Mouse (Mus musculus): ENCODE results near the gene Plcb1. TPM values are rescaled to one million over a fixed set of nuclear protein-coding genes. Genes with fewer than 3 reads are reported as not detected.

Gene Plcb1
- polyA plus RNA-seq, 1 experiment = 66.5 TPM

DNA sequence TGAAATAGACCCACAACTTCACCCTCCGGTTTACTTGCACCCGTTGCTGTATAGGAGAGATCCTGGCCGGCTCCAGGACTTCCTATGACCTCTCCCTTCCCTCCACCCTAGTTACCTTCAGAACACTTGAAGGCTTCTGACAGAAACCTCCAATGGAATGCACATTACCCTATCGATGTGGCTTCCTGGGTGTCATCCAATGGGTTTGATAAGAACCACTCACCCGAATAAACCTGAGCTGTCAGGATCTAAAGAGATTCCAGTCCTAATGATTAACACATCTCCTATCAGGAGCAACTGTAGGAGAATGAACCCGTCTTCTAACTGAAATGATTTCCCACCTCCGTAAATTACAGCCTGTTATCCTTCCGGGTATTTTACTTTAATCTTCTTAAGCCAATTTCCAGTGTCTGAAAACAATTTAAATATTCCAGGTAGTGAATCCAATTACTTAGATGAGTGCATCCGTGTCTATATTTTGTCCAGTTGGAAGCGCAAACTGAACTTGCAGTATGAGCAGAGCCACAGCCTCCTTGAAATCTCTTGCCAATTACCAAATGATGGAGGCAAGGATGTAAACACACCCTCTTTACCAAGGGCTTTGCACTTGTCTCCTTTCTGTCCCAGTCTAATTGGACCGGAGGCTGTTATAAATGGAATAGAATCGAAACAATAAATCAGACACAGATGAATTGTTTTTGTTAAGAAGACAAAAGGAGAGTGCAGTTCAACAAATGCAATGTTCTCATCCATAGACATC, 1.6 kb downstream of the Plcb1 start:
- Histone ChIP-seq H3K4me1 (ENCODE audit: control insufficient read depth, insufficient read depth, low read length) (peaks cover 10% of the 10 kb centered on the region), H3K4me3 (ENCODE audit: insufficient read depth, low read length) (peak overlapping the region; percentile 82), H3K27ac (ENCODE audit: insufficient read depth, low read length) (peak overlapping the region; percentile 57; the same call in 1 of the 2 replicates)
- no peak for TF ChIP-seq POLR2A (IDR thresholded peaks at IDR 0.05; ENCODE audit: extremely low read depth, insufficient read depth, low read length)
- no peak for TF ChIP-seq CTCF (IDR thresholded peaks at IDR 0.05; ENCODE audit: extremely low read depth, insufficient read depth, low read length)

- H3K27ac ChIP-seq (ENCODE audit: insufficient read depth, low read length) = no peak overlapping the region
- H3K4me1 ChIP-seq (ENCODE audit: control insufficient read depth, insufficient read depth, low read length) = peaks cover 13% of the 10 kb centered on the region
- no peak overlapping the region for H3K4me3 ChIP-seq (ENCODE audit: insufficient read depth, low read length)
- TF ChIP-seq CTCF (IDR thresholded peaks at IDR 0.05; ENCODE audit: extremely low read depth, insufficient read depth, low read length) = no peak
These were observed 7.1 kb downstream of the Plcb1 start for GRCm38 (mm10) chr2:134792926-134793325.

- TF ChIP-seq POLR2A (IDR thresholded peaks at IDR 0.05; ENCODE audit: extremely low read depth, insufficient read depth, low read length) (no peak), CTCF (IDR thresholded peaks at IDR 0.05; ENCODE audit: extremely low read depth, insufficient read depth, low read length) (no peak)
- no peak overlapping the region; the same call in 1 of the 2 replicates for H3K27ac ChIP-seq (ENCODE audit: insufficient read depth, low read length)
- peaks cover 2% of the 10 kb centered on the region; the same call in 1 of the 2 replicates for H3K4me1 ChIP-seq (ENCODE audit: control insufficient read depth, insufficient read depth, low read length)
- no peak overlapping the region for H3K4me3 ChIP-seq (ENCODE audit: insufficient read depth, low read length)
These were observed 14.4 kb downstream of the Plcb1 start for GRCm38 (mm10) chr2:134800226-134800625.

GRCm38 (mm10) chr2:134816383-134816782, 30.5 kb downstream of the Plcb1 start:
- peaks cover 11% of the 10 kb centered on the region for H3K4me1 ChIP-seq (ENCODE audit: control insufficient read depth, insufficient read depth, low read length)
- H3K4me3 ChIP-seq (ENCODE audit: insufficient read depth, low read length) = no peak overlapping the region
- TF ChIP-seq POLR2A (IDR thresholded peaks at IDR 0.05; ENCODE audit: extremely low read depth, insufficient read depth, low read length) = no peak
- TF ChIP-seq CTCF (IDR thresholded peaks at IDR 0.05; ENCODE audit: extremely low read depth, insufficient read depth, low read length) = no peak
- H3K27ac ChIP-seq (ENCODE audit: insufficient read depth, low read length) = peak overlapping the region; percentile 82

GRCm38 (mm10) chr2:134817058-134817840, 31.4 kb downstream of the Plcb1 start:
- Histone ChIP-seq H3K4me1 (ENCODE audit: control insufficient read depth, insufficient read depth, low read length) (peaks cover 12% of the 10 kb centered on the region), H3K4me3 (ENCODE audit: insufficient read depth, low read length) (no peak overlapping the region), H3K27ac (ENCODE audit: insufficient read depth, low read length) (peak overlapping the region; percentile 82)
- TF ChIP-seq POLR2A (IDR thresholded peaks at IDR 0.05; ENCODE audit: extremely low read depth, insufficient read depth, low read length) (no peak), CTCF (IDR thresholded peaks at IDR 0.05; ENCODE audit: extremely low read depth, insufficient read depth, low read length) (no peak)

DNA sequence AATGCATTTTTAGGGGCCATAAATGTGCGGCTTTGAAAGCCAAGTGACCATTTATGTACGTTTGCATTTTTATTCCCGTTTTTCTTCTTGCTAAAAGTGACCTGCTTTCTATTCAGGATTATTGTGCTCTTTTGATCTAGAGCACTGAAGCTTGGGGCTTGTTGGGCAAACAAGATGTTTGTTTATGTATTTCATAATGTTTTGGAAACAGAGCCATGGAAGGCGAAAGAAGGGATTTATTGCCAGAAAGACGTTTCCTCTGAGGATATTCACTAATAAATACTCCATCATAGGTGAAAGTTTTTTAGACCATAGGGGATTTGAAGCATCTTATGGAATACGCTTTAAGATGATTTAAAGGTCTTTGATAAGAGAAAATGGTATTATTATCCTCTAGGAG, 35.3 kb downstream of the Plcb1 start:
- Histone ChIP-seq H3K27ac (ENCODE audit: insufficient read depth, low read length) (no peak overlapping the region), H3K4me1 (ENCODE audit: control insufficient read depth, insufficient read depth, low read length) (peaks cover 16% of the 10 kb centered on the region)
- TF ChIP-seq POLR2A (IDR thresholded peaks at IDR 0.05; ENCODE audit: extremely low read depth, insufficient read depth, low read length) = no peak
- no peak for TF ChIP-seq CTCF (IDR thresholded peaks at IDR 0.05; ENCODE audit: extremely low read depth, insufficient read depth, low read length)

DNA sequence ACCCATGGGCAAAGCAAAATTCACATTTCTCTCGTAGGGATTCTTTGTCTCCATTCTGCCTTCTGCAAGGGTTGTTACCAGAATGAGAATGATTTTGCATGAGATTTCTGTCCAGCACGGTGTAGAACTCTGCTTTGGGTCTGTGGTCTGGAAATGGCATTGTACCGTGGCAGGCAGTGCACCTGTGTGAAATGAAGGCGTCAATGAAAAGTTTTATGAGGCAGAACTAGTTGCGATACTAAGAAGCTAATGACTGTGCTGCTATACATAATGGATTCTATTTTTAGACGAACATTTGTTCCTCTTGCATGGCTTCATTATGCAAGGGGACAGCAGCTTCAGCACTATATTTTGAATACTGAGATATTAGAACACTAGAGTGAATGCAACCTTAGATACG, 39.8 kb downstream of the Plcb1 start:
- no peak for TF ChIP-seq POLR2A (IDR thresholded peaks at IDR 0.05; ENCODE audit: extremely low read depth, insufficient read depth, low read length)
- TF ChIP-seq CTCF (IDR thresholded peaks at IDR 0.05; ENCODE audit: extremely low read depth, insufficient read depth, low read length) = no peak
- H3K4me3 ChIP-seq (ENCODE audit: insufficient read depth, low read length) = no peak overlapping the region
- peaks cover 7% of the 10 kb centered on the region for H3K4me1 ChIP-seq (ENCODE audit: control insufficient read depth, insufficient read depth, low read length)
- H3K27ac ChIP-seq (ENCODE audit: insufficient read depth, low read length) = no peak overlapping the region

More for the DNA sequence above, 35.3 kb downstream of the Plcb1 start:
- no peak overlapping the region for H3K4me3 ChIP-seq (ENCODE audit: insufficient read depth, low read length)

DNA sequence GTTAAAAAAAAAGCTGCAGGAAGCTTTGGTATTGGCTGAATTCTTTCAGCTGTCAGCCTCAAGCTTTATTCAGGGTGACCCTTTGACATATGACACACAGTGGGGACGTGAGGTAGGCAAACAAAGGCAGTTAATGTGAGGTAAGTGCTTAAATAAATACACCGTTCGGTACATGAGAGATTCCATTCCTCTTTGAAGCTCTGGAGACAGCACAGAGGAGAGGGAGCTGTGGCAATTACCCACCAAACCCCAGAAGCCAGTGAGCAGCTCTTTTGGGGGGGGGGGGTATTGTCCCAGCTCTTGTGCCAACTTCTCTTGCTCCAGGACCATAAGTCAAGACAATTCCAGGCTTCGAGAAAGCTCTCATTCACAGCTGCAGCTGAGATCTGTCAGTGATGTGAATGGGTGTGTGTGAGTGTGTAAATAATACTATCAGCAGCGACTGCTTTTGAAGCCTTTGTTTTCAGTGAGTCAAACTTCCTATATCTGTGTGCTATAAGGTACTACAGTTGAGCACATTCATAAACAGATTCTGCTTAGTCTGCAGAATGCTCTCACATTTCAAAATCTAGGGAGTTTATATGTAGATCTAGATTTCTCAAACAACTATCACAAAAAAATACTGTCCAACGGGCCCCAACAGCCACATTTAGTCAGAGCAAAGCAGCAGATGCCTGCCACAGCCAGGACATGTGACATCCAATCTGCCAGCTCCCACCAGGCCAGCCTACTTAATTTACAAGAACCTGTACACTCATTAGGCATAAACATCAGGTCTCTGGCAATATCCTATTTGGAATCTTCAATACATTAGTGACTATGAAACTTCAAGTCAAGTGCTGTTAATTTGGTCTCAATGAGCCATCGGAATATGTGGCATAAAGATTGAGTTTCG, 40.5 kb downstream of the Plcb1 start:
- TF ChIP-seq CTCF (IDR thresholded peaks at IDR 0.05; ENCODE audit: extremely low read depth, insufficient read depth, low read length) (no peak), POLR2A (IDR thresholded peaks at IDR 0.05; ENCODE audit: extremely low read depth, insufficient read depth, low read length) (no peak)
- no peak overlapping the region for H3K4me3 ChIP-seq (ENCODE audit: insufficient read depth, low read length)
- H3K27ac ChIP-seq (ENCODE audit: insufficient read depth, low read length) = no peak overlapping the region
- H3K4me1 ChIP-seq (ENCODE audit: control insufficient read depth, insufficient read depth, low read length) = peaks cover 7% of the 10 kb centered on the region
